Mouse (Mus musculus): Measurements from ENCODE around the gene Tmed9.
"Not testable (repeated sequence)": the region's sequence is repeated elsewhere in the genome, so short reads cannot be mapped to it uniquely, and the experiment has no call there.

The Tmed9 gene

DNA sequence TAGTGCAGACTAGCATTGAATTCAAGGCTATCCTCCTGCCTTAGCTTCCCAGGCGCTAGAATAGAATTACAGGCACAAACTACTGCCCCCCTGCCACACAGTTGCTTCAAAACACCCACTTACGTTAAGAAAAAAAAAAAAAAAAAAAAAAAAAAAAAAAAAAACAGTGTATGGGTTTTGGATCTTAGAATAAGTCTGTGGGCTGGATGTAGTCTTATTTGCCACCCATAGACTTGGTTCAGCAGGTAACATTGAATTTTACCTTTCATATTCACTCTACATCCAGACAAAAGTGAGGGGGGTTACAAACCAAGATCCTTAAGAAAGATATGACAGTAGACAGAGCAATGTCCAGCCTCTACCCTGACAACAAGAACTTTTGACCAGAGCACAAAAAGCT is 5.6 kb upstream of the Tmed9 start:
- no peak for DNase-seq (ENCODE audit: low spot score)

DNA sequence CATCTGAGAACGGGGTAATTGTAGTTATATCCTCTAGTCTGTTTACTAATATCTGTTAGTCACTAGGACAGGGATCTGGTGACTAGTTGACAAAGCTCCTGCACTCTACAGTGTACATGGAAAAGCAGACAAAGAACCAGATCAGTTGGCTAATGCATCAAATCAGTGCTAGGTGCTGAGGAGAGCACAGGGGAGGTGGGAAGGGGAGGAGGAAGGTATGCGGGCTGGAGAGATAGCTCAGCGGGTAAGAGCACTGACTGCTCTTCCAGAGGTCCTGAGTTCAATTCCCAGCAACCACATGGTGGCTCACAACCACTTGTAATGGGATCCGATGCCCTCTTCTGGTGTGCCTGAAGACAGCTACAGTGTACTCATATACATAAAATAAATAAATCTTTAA is 5.0 kb upstream of the Tmed9 start:
- DNase-seq (ENCODE audit: low spot score) = not testable (repeated sequence)

DNA sequence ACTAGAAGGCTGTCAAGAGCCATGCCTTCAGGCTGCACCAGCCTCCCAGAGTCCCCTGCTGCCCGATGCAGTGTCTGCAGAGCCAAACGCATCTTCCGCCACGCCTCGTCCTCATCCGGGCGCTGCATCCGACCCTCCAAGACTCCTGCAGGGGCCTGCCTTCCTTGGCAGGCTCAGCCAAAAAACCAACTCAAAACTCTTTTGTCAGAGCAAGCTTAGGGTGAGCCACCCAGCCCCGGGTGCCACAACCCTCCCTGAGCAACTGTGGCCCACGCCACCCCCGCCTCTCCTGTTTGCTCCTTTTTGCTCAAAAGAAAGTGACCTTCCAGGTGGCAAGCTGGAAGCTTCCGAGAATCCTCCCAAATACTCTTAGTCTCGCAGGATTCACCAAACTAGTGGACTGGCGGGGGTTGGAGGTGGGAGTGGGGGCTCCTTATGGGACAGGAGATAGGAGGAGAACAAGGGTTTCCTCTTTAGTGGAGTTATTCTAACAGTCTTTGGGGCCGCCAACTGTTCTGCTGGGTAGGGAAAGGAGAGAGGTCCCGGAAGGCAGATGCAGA is 3.7 kb upstream of the Tmed9 start:
- no peak for DNase-seq (ENCODE audit: low spot score)

DNA sequence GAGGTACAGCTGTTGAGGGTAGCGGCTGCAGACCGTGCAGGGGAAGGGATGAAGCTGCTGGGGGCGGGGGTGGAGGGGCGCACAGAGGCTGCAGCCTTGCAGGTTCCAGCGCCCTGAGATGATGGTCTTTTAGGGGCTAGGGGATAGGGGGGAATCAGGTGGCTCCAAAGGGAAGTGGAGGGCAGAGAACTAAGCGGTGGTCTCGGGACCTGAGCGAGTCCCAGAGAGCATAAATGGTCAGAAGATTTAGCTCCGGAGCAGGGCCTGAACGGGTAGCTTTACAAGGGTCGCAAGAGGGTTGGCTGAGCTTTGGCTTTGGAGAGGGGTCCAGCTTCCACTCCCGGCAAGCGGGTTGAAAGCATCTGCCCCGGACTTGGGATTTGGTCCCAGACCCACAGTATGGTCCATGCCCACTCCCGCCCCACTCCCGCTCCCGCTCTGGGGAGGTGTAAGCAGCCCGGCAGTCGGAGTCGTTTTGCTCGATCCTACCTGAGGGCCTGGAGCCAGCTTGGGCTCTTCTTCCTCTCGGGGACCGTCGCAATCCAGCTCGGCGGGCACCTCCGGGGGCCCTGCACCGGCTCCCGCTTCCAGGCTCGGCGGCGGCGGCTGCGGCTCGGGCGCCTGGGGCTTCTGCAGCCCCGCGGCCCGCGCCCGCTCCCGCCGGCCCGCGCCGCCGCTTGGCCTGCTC is 3.1 kb upstream of the Tmed9 start:
- DNase-seq (ENCODE audit: low spot score) = peak; percentile 51

DNA sequence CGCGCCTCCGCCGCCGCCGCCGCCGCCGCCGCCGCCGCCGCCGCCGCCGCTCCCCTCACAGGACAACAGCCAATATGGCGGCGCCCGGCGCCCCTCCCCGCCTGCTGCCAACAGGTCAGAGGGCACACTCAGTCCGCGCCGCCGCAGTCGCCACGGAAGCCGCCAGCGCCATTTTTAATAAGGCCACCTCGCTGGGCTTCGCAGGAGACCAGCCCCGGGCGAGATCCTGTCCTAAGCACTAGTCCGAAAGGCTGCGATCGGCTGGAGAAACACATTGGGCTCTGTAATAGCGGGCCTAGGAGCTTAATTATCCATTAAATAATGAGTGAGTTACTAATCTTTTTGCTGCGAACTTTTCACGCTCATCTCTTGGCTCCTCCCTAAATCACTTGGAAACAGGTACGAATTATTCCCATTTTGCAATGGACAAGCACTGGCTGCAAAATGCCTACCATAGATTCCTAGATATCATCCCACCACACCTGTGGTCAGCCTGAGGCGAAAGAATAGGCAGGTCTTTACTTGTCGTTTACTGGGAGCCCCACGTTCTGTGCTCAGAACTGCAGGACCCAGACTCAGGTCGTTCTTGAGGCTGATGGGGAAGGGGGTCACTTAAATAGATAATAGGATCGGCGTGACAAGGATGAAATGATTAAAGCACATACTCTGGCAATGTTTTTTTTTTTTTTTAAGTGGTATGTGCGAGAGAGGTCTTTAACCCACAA is 2.3 kb upstream of the Tmed9 start, which contains the start of gene Fam193b:
Fam193b (minus strand) TSS at position 94 of the 725 bp plus-strand sequence.
- peak; percentile 95 for DNase-seq (ENCODE audit: low spot score)

DNA sequence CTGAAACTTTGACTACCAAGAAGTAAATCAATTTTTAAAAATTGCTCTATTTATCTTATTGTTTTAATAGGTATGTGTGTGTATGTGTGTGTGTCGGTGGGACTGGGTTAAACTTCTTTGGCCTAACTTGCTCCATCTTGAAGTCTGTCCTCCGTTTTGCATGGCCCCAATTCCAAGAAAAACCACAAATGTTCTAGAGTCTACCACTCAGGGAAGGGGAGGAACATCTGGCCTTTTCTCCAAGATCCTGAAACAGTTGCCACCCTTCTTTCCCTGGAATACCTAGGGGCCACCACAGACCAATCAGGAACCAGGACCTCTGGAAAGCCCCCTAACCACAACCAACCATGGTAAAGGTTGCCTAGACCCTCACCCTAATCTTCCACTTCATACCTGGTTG is 1.6 kb upstream of the Tmed9 start:
- no peak for DNase-seq (ENCODE audit: low spot score)

DNA sequence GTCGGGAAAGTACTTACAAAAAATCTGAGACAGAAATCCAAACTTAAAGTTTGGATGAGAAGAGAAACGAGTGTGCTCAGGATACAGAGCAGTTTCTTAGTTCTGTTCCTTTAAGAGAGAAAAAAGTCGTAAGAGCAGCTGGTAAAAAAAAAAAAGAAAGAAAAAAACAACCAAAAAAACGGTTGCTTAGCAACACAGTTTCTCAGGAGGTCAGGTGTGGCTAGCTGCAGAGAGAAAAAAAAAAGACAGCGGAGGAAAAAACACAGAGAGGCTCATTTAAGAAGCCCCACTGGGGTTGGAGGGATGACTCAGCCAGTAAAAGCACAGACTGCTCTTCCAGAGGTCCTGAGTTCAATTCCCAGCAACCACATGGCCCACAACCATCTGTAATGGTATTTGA is 789 bp downstream of the Tmed9 start:
- DNase-seq (ENCODE audit: low spot score) = no peak

DNA sequence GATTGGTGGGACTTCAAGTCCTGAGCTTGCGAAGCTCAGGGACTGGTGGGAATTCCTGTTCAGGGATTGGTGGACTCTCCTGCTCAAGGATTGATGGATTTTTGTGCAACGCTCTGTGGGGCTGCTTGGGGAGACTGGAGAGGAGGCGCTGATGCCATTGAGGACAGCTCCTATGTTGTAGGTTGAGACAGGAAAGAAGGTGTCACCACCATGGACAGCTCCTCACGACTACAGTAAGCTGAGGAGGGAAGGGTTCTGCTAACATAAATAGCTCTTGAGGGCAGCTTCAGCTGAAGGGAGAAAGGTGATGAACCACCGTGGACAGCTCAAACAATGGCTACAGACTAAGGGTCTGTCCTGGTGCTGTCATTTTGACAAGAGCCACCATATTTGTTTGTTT is 2.4 kb downstream of the Tmed9 start:
- DNase-seq (ENCODE audit: low spot score) = no peak

DNA sequence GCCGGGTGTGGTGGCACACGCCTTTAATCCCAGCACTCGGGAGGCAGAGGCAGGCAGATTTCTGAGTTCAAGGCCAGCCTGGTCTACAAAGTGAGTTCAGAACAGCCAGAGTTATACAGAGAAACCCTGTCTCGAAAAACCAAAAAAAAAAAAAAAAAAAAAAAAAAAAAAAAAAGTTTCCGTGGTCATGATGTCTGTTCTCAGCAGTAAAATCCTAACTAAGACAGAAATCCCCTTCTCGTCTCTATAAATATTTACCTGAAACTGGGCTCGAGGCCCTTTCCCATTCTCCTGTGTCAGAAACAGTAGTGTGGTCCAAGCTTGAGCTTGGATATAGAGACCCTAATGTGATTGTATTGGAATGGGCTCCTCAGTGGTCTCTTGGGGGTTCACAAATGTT is 3.3 kb downstream of the Tmed9 start:
- not testable (repeated sequence) for DNase-seq (ENCODE audit: low spot score)

DNA sequence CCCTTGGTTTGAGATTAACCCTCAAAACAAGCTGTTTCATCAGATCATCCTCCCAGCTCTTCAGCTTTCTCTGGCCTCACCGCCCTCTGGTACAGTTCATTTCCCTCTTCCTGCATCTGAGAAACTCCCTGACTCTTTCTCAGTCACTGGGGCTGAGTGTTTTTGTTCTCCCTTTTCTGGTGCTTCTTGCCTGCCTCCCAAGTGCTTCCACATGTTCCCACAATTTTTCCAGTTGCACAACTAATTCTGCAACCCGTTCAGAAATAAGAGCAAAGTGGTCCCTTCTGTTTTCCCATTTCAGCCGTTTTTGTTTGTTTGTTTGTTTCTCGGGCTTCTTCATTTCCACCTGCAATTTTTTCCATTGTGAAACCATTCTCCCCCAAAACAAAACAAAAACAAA is 4.6 kb downstream of the Tmed9 start:
- no peak for DNase-seq (ENCODE audit: low spot score)

DNA sequence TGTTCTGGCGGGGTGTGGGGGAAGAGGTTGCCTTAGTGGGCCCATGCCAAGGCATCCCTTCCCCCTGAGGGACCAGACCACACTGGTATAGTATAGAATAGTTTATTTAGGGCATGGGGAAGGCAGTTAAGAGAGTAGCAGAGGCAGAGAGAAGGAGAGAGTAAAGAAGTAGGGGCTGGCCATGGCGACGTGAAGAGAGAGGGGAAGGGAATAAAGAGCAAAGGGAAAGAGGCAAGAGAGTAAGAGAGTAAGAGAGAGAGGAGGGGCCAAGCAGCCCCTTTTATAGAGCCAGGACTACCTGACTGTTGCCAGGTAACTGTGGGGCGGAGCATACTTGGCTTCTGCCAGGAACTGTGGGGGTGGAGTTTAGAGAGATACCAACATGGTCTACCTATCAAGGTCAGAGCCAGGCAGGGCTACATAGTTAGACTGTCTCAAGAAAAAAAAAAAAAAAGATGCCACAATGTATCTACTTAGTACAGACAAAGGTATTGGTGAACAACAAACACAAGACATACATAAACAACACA is 18.5 kb downstream of the Tmed9 start:
- no peak for DNase-seq (ENCODE audit: low spot score)

DNA sequence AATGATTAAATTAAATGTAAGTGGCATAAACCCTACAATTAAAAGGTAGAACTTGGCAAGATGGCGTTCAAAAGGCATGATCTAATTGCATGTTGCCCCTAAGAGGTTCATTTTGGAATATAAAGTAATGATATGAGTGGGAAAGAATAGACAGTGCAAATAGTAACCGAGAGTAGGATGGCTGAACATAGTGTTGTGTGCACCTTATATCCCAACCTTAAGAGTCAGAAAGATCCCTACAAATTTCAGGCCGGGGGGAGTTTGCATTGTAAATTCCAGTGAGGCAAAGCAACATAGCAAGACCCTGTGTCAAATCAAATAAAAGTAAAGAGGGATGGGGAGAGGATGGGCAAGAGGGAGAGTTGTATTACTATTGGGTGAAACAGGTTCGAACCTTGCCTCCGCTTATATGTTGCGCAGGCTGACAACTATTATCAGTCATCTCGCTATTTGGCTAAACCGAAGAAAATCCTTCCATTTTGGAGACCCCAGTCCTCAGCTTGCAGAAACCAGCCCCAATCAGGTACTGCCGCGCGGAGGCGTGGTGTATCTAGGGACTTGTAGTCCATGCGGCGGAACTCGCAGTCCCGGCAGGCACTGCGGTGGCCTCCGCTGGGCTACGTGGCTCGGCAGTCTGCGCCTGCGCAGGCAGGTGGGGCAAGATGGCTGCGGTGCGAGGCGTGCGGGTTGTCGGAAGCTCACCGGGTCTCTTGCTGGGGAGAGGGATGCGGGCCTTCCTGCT is 19.2 kb downstream of the Tmed9 start:
- DNase-seq (ENCODE audit: low spot score) = peak; percentile 96

DNA sequence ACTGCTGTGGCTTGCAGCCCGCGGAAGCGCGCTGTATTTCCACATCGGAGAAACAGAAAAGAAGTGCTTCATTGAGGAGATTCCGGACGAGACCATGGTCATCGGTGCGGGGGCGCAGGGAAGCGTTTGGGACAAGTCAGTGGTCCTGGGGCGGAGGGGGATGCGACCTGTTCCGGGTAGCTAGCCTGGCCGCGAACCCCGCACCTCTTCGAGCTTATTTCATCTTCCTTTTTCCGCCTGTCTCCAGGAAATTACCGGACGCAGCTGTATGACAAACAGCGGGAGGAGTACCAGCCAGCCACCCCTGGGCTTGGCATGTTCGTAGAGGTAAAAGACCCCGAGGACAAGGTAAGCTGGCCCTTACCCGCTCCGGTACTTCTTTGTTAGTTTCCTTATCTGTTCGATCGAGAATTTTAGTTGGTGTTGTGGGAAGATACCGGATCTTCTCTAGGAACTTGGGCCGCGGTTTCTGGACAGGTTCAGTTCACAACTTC is 19.8 kb downstream of the Tmed9 start:
- no peak for DNase-seq (ENCODE audit: low spot score)

DNA sequence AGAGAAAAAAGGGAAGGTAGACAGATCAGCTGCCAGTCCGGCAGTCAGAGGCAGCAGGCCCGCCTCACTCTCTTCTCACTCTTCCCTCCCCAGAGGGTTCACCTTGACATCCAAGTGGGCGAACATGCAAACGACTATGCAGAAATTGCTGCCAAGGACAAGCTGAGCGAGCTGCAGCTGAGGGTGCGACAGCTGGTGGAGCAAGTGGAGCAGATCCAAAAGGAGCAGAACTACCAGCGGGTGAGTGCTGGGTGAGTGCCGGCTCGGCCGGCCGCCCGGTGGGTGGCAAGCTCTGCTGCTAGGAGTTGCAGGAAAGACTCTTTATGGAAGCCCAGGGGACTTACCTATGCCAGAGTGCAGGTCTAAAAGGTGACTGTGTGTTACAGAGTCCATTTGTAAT is 21.8 kb downstream of the Tmed9 start:
- no peak for DNase-seq (ENCODE audit: low spot score)

DNA sequence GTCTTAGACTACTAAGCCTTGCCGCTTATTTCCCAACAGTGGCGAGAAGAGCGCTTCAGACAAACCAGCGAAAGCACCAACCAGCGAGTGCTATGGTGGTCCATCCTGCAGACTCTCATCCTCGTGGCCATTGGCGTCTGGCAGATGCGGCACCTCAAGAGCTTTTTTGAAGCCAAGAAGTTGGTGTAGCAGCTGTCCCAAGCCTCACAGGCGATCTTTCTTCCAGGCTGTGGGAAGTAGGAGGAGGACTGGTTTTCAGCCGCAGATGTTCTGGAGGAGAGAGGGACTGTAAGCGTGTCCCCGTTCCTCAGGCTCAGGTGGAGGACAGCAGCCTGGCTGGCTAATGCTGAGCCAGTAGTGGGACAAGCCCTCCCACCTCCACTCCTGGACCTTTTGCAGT is 23.3 kb downstream of the Tmed9 start:
- no peak for DNase-seq (ENCODE audit: low spot score)

DNA sequence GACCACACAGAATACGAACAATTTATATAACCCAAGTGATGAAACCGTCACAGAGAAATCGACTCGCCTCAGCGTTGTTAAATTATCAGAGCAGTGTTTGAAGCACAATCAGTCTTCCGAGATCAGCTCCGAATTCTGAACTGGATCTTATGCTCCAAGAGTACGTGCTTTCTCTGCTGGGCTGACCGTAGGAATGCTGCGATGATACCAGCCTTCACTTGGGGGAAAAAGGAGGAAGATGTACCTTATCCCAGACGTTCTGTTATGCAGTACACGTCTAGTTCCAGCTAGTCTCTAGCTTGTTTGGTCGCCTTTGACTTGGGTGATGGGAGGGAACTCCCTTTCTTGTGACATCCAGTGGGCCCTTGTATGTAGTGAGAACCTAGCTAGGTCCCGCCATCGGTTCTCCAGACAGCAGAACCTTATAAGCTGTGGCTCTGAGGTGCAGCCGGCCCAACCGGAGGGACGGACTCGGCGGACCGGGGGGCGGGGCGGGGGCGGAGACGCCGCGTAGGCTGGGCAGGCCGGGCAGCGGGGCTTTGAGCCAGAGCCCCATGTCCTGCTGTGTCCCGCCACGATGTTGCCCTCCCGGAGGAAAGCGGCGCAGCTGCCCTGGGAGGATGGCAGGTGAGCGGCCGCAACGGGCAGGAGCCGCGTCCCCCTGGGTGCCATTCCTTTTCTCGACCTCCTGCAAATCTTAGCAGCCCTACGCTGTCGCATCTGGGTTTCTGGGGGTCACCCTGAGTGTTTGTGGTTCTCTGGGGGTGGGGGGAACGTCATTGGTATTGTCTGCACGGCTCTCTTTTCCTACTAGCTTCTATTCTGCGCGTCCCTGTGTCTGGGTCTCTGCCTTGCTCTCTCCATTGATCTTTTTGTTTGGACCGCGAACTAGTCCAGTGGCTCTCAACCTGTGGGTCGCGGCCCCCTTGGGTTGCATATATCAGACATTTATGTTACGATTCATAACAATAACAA is 26.3 kb downstream of the Tmed9 start, which contains the start of gene B4galt7:
B4galt7 (plus strand) TSS at position 331 of the 975 bp plus-strand sequence.
- DNase-seq (ENCODE audit: low spot score) = peak; percentile 84

DNA sequence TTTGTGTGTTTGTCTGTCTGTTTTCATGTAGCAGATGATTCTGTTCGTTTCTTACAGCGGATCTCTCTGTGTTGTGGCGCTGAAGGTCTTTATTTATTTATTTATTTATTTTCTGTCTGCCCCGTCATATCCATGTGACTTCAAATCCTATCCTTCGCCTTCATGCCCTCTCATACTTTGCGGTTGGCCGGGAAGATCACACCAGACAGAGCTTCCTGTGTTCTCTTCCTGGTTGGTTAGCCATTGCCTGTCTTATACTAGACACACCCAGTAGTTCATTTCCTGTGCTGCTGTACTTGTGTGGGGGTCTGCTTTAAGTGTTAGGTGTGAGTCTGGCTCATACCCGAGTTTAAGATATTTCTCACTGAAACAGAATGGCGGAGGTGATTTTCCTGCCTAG is 27.1 kb downstream of the Tmed9 start:
- DNase-seq (ENCODE audit: low spot score) = no peak

DNA sequence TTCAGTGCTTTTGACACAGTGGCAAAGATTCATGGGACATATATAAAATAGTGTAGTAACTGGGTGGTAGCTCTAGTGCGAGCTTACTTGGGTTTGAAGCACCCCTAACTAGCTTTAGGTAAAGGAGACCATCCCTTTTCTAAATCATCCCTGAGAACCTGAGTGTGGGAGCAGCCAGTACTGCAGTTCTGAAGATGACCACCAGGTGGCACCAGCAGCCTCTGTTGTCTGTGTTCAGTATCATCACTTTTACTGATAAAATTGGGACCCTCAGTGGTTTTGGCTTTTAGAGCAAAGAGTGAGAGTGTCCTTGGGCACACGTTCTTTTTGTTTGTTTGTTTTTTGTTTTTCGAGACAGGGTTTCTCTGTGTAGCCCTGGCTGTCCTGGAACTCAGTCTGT is 28.1 kb downstream of the Tmed9 start:
- DNase-seq (ENCODE audit: low spot score) = peak; percentile 82

DNA sequence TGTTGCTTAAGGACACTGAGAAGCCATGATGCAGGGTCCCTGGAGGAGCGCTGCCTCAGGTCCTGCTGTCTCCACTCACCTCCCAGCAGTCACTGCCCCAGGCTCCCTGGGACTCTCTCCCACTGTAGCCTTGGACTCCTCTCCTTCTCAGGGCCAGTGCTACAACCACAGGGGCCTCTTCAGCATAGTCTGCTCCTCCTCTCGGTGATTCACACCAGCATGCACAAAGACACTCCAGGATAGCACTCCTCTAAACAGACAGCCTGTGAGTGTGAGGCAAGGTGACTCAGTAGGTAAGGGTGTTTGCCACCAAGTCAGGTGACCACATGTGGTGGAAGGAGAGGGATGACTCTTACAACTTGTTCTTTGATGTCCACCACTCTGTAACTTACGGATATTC is 31.1 kb downstream of the Tmed9 start:
- DNase-seq (ENCODE audit: low spot score) = no peak

DNA sequence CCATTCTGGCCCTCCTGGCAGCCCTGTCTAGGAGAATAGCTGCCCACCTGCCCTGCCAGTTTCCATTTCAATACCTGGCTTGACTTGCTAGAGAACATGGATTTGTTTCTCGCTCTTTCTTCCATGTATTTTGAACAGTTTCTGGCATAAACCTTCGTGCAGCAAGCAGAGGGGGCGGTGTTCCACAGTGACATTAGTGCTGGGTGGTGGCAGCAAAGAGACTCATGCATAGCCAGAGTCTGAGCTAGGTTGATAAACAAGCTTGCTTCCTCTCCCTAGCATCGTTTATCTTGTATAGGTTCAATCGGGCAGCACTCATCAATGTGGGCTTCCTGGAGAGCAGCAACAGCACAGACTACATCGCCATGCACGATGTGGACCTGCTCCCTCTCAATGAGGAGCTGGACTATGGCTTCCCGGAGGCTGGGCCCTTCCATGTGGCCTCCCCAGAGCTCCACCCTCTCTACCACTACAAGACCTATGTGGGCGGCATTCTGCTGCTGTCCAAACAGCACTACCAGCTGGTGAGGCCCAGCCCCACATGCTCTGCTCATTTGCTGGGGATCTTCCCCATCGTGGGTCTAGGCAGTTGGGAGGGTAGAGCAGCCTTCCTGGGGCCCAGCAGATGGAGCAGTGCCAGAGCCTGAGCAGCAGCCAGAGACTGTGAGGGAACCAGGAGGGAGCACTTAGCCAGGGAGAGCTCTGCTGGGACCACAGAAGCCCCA is 33.5 kb downstream of the Tmed9 start:
- DNase-seq (ENCODE audit: low spot score) = no peak

All from urinary bladder, postnatal 14 days (tissue).